15 mouse cellular contexts compared by ENCODE assay signal in genomic region chr10:25000231-25001222, GRCm38 (mm10).
DNase-seq lines count a peak whose midpoint lies in the region; ATAC-seq lines count a peak whose summit lies in the region.
"Had no signal": no experiment of that assay in that cellular context is flagged by ENCODE, and none has a peak within 500 bp of the region (broad histone marks: within the 10 kb centered on the region; RNA-seq: fewer than 3 reads in every experiment).

No protein-coding gene starts in this region.

- 77% methylated on average over 20 of the region's 20 CpGs for WGBS in midbrain, embryonic 13.5 days
- 82% methylated on average over 20 of the region's 20 CpGs for WGBS in midbrain, embryonic 11.5 days

- no peaks in the 10 kb centered on the region for H3K9me3 ChIP-seq in midbrain, embryonic 13.5 days
- H3K9me3 ChIP-seq in midbrain, embryonic 11.5 days (ENCODE audit: control insufficient read depth, low read length): no peaks in the 10 kb centered on the region
- H3K9me3 ChIP-seq: hindbrain, embryonic 10.5 days had no signal

- H3K4me2 ChIP-seq in midbrain, embryonic 13.5 days (replicated peaks): no peak overlapping the region
- H3K4me2 ChIP-seq in midbrain, embryonic 11.5 days: no peak overlapping the region
- H3K4me2 ChIP-seq: lung, embryonic 14.5 days had no signal

- H3K36me3 ChIP-seq in midbrain, embryonic 13.5 days: no peaks in the 10 kb centered on the region
- no peaks in the 10 kb centered on the region for H3K36me3 ChIP-seq in midbrain, embryonic 11.5 days (ENCODE audit: control insufficient read depth, insufficient read depth, low read length)
- H3K36me3 ChIP-seq: hindbrain, embryonic 10.5 days had no signal

- H3K4me1 ChIP-seq in midbrain, embryonic 13.5 days (replicated peaks): no peaks in the 10 kb centered on the region
- H3K4me1 ChIP-seq in midbrain, embryonic 11.5 days (ENCODE audit: control insufficient read depth, insufficient read depth, low read length): no peaks in the 10 kb centered on the region
- H3K4me1 ChIP-seq: hindbrain, embryonic 10.5 days had no signal

- H3K27ac ChIP-seq in midbrain, embryonic 13.5 days: no peak overlapping the region
- no peak overlapping the region for H3K27ac ChIP-seq in midbrain, embryonic 11.5 days (ENCODE audit: low read depth, low read length)
- H3K27ac ChIP-seq: hindbrain, embryonic 10.5 days had no signal

- ATAC-seq in midbrain, embryonic 13.5 days: peak; percentile 45
- no peak for ATAC-seq in midbrain, embryonic 11.5 days (ENCODE audit: low FRiP score)
- peak; percentile 89 for ATAC-seq in megakaryocyte progenitor cell, adult 5-6 weeks (replicated peaks; ENCODE audit: poor library complexity)
- ATAC-seq in cerebellum, adult (ENCODE audit: insufficient number of reproducible peaks, low FRiP score, low TSS enrichment): no peak

- no peak overlapping the region for H3K4me3 ChIP-seq in midbrain, embryonic 13.5 days (replicated peaks)
- H3K4me3 ChIP-seq in midbrain, embryonic 11.5 days (ENCODE audit: low read depth, low read length): no peak overlapping the region
- H3K4me3 ChIP-seq: hindbrain, embryonic 10.5 days had no signal

- H3K27me3 ChIP-seq in midbrain, embryonic 13.5 days: no peaks in the 10 kb centered on the region
- H3K27me3 ChIP-seq in midbrain, embryonic 11.5 days (ENCODE audit: control insufficient read depth, insufficient read depth, low read length): no peaks in the 10 kb centered on the region
- H3K27me3 ChIP-seq: CH12.LX had no signal

- no peak overlapping the region for H3K9ac ChIP-seq in midbrain, embryonic 13.5 days (replicated peaks)
- H3K9ac ChIP-seq in midbrain, embryonic 11.5 days (ENCODE audit: low read length): no peak overlapping the region
- H3K9ac ChIP-seq: lung, embryonic 14.5 days had no signal

- no peak for DNase-seq in midbrain, embryonic 11.5 days (ENCODE audit: low spot score, missing footprints)
- peak; percentile 32 for DNase-seq in R1 (ENCODE audit: low read depth, low spot score)
- peak; percentile 18 for DNase-seq in fibroblast of lung, adult 2 months (ENCODE audit: low read depth)
- DNase-seq in yolk sac, embryonic 10.5 days (ENCODE audit: low spot score): no peak
- DNase-seq: adrenal gland, adult 8-10 months; kidney, adult 18-20 months; kidney, postnatal 36 days; lung, embryonic 14.5 days; spleen, adult 18-20 months; thymus, postnatal 25 days had no signal

Comparison
In these comparisons a context has a peak if more than half of its experiments do, and no peak if none do; other contexts are left out.
1. ATAC-seq: peak in midbrain, embryonic 13.5 days (single experiment) and megakaryocyte progenitor cell, adult 5-6 weeks (single experiment); none in midbrain, embryonic 11.5 days (single experiment) and cerebellum, adult (single experiment).
2. DNase-seq: peak in R1 (single experiment) and fibroblast of lung, adult 2 months (single experiment); none in midbrain, embryonic 11.5 days (single experiment) and yolk sac, embryonic 10.5 days (single experiment).